Mouse (Mus musculus): ENCODE results near the gene Dusp19.

The Dusp19 gene

DNA sequence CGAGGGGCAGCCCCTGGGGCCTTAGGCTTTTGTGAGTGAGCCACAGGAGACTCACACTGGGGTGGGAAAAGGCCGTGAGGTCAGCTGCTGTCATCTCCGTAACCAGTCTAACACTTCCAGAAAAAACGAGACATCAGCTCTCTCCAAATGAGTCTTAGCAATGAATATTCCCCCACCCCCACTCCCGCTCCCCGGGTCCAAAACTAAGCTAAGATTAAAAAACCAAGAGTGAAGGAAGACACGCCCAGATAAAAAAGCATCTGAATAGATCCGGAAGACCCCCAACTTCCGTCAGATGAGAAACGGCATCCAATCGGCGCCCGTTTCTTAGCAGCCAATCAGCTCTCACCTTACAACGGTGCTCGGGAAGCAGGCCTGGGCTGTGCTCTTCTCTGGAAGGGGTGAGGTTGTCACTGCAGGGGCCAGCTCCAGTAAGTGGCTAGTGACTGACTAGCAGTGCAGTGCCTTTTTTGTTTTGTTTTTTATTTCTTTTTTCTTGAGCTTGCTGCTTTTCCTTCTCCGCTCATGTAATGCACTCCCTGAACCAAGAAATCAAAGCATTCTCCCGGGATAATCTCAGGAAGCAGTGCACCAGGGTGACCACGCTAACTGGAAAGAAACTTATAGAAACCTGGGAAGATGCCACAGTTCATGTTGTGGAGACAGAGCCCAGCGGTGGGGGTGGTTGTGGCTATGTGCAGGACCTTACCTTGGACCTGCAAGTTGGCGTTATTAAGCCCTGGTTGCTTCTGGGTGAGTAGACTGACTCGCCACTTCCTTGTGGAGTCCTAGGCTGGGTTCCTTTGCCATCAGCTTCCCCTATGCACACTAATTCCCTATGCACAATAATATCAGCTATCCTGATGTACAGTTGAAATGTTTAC, at the start of gene Dusp19, which contains the start of gene Nup35:
TSS of gene Dusp19 (plus strand) at position 192 of the 884 bp plus-strand sequence.
TSS of gene Nup35 (plus strand) at position 383 of the 884 bp plus-strand sequence.
- DNase-seq (ENCODE audit: low read depth, low spot score): peak; percentile 91

DNA sequence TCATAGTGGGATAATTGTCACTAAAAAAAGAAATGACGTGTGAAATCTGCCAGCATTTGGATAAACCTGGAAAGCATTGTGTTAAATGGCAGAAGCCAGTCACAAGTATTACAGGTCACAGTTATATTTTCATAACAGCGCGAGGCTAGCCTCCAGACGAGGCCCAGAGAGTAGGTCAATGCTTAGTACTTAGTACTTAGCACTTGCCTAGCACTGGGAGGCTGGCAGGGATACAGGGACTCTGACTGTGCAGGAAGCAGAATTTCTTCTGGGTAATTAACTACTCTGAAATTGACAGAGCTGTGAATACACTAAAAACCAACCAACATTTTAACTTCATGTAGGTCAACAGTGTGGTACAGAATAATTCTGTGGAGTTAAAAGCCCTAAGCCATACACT, 49.4 kb upstream of the Dusp19 start:
- DNase-seq (ENCODE audit: low read depth, low spot score): no peak

DNA sequence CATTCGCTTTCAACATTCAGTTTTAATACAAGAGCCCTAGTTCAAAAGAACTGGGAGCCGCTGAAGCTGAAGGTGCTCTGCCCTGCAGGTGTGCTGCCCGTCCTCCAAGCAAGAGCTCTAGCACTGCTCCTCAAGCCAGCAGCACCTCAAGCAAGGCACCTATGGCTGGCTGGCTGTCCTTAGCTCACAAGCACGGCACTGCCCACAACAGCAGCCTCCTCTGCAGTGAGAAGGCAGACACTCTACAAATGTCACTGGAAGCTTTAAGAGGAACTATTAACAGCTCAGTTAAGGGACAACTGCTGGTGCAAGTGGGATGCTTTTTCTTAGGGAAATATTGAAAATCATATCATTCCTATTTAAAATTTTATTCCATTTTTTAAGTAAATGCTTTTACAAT, 46.2 kb upstream of the Dusp19 start:
- DNase-seq (ENCODE audit: low read depth, low spot score): no peak

DNA sequence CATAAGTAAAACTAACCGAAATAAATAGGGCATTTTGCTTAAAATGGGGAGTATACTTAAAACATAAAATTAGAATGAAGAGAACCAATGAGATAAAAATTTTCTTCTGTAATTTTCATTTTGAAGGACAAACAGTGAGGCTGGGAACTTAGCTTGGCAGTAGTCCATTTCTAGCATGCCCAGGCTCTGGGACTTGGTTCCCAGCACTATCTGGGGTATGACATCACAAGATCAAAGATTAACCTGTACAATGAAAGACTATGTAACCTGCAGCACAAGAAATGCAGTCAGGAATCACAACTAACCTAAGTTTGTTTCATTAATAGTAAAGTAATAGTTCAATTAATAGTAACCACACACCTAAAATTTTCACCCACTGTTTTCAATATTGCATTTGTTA, 39.6 kb upstream of the Dusp19 start:
- no peak for DNase-seq (ENCODE audit: low read depth, low spot score)

DNA sequence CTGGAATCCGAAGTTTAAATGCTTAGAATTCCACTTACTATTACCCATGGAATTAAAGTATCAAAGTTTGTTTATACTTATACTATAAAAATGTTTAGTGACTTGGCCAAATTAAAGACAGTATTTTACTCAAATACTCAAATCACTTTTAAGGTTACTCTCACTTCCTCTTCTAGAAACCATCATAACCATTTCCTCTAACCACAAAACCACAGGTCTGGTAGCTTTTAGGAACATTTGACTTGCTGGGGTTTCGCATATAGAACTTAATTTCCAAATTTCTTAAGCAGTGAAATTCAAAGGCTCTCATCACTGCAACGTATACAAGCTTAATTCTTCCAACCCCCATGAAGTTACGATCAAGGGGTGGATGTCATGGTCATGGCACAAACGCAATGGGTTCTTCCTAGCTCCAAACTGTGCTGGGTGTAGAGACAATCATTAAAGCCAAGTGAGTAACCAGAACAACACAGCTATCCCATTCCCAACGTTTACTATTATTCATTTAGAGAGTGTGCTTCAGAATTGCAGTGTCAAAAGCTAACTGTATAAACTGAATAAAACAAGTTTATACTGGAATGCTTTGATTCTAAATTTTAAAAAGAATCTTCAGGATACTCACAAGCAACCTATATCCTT, 37.5 kb upstream of the Dusp19 start:
- no peak for DNase-seq (ENCODE audit: low read depth, low spot score)

DNA sequence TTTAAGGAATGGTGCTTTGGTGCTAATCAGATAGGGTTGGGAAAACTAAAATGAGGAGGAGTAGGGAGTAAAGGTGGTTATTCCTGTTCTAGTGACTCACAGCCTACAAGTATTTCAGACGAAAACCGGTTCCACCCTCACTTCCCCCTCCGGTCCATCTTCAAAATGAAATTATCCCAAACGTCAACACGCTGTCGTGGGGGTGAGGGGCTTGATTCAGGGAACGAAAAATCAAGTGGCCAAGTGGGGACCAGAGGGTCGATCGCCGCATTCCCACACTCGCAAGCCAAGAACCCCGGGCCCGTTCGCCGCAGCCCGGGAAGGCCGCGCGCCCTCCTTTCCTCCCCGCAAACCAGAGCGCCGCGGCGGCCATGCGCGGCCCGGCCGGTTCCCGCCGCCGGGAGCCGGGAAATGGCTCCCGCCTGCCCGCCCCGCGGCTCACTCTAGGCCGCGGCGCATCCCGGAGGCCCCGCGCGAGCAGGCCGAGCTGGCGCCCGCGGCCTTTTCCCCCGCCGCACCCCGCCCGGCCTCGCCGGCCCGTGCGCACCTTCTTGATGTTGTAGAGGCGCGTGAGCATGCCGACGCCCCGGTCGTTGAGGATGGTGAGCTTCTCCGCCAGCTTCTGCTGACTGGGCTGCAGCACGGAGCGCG, 36.4 kb upstream of the Dusp19 start:
- peak; percentile 36 for DNase-seq (ENCODE audit: low read depth, low spot score)

DNA sequence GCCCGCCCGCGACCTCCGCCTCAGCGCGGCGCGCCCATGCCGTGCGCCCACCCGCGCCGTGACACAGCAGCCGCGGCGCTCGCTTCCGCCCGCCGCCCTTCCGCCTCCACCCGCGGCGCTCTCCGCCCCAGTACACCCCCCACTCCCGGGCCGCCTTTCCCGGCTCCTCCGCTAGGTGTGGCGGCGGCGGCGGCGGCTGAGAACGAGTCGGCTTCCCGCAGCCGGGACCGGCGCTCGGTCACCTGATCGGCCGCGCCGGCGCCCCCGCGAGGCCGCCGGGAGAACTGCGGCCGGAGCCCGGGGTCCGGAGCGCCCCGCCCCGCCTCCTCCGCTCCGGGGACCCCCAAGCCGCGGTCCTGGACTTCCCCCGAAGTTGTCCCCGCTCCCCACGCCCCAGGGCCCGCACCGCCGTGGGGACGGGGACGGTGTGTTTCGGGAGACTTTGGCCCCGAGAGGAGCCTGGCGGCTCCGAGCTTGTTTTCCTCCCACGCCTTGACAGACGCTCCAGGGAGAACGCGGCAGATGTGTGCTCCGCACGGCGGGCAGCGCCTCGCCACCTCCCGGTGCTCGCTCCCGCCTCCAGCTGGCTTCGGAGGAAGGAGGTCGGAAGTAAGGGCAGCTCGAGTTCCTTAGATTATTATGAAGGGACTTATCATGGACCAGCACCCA, 35.7 kb upstream of the Dusp19 start, which contains the start of gene Nckap1:
TSS of gene Nckap1 (minus strand) at position 338 of the 669 bp plus-strand sequence.
- peak; percentile 84 for DNase-seq (ENCODE audit: low read depth, low spot score)

DNA sequence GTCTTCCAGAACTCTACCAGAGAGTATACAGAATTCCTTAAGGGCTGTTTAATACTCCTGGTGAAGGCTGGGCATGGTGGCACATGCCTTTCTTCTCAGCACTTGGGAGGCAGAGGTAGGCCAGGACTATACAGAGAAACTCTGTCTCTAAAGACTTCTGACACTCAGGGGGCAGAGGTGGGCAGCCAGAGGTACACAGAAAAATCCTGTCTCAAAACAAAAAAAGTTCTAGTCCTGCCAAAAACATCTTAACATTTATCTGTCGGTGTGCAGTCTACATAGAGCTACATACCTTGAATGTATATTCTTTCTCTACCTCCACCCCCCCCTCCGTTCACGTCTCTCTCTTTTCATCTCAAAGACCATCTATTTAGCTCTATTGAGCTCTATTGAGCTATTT, 34.5 kb upstream of the Dusp19 start:
- DNase-seq (ENCODE audit: low read depth, low spot score): no peak

DNA sequence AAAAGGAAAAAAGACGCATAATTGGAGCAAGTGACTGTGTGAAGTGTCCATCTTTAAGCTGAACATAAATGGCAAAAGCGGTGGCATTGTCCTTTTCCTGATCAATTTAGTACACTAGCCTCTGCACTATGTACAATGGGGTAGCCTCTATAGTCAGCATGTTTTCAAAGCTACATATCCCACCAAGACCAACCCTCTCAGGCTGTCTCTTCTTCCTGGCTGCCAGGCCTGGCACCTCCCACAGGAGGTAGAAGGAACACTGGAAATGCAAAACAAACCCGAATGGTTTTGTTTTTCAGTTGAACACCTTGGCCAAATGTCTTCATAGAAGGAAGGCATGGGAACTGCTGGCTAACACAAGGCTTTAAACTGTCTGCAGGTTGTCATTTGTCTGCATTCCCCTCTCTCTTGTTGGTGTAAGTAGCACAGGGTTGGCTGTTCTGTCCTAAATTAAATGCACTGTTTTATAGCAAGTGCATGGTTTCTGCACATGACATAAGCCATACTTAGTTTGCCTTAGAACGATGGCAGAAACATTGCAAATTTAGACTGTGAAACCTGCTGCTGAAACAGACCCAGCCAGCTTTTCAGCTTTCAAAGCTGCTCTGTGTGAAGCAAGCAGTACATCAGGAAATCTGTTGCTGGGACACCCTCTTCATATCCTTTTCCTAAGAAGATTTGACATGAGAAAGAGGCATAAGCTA, 22.5 kb upstream of the Dusp19 start:
- DNase-seq (ENCODE audit: low read depth, low spot score): no peak

DNA sequence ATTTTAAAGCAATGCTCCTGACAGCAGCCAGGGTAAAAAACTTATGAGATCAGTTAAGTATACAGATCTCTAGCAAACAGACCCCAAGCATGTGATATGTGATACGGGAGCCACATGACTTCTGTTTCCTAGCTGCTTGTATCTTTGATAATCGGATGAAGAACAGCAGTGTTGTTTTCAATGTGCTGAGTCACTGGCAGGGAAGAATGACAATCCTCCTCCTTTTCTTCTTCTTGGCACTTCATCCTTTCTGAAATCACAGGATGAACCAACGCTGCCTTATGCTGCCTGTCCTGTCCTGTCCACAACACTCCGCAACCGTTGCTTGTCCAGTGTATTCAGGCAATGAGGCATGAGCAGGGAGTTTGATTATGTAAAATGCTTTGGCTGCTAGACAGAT, 19.9 kb upstream of the Dusp19 start:
- DNase-seq (ENCODE audit: low read depth, low spot score): no peak

DNA sequence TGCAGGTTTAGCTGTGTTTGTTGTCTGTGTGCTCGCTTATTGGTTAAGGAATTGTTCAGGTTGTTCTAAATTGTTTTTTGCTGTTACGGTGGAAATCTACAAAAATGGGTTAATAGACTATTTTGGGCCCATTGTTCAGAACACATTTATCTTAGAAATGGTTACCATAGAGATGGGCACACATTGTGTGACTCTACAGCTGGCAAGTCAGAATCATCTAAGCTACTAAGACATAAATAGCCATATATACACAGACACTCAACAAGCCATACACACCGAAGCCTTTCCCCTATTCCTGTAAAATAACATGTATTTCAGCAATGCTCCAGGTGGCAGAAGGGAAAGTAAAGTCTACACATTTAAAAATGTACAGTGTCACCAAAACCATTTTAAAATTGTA, 17.0 kb upstream of the Dusp19 start:
- DNase-seq (ENCODE audit: low read depth, low spot score): no peak

DNA sequence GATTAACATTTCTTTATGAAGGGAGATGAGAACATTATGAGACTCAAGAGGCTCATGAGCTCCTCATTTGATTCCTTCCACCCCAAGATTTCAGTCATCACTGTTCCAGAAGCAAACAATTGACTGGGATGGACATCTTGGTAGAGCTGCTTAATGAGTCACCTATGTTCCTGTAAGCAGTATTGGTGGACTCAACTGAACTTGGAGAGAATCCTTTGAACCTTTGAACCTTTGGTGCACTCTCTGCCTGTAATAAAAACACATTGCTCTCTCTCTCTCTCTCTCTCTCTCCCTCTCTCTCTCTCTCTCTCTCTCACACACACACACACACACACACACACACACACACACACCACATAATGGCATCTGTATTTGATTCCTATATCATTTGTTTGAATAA, 16.2 kb upstream of the Dusp19 start:
- no peak for DNase-seq (ENCODE audit: low read depth, low spot score)

DNA sequence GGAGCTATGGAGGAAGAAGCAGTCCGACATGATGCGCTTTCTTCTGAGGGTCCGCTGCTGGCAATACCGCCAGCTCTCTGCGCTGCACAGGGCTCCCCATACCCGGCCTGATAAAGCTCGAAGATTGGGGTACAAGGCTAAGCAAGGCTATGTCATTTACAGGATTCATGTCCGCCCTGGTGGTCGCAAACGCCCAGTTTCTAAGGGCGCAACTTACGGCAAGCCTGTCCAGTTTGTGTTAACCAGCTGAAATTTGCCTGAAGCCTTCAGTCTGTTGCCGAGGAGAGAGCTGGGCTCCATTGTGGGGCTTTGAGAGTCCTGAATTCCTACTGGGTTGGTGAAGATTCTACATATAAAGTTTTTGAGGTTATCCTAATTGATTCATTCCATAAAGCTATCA, 14.1 kb upstream of the Dusp19 start:
- DNase-seq (ENCODE audit: low read depth, low spot score): no peak

DNA sequence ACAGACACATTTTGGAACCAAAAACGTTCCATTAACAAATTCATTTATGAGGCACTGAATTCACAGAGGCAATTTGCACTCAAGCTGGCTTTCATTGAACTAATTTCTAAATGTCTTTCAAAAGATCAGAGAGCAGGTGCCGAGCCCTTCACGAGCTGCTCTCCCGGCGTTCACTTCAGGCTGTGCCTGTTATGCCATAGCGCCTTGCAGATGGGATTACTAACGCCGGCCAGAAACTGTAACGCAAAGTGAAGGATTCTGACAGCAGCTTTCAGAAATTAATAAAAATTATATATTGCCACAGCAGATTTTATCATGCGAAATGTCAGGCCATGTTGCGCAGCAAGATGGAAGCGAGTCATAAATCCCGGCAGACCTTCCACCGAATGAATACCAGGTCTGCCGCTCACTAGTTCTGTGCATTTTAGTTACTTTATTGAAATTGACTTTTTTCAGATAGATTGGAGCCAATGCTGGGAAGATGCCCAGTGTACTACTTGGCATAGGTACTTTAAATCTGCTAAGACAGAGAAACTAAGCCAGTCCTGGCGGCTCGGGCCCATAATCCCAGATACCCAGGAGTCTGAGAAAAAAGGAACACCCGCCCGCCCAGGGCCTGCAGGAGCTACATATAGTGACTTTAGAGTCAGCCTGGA, 12.9 kb upstream of the Dusp19 start:
- no peak for DNase-seq (ENCODE audit: low read depth, low spot score)

DNA sequence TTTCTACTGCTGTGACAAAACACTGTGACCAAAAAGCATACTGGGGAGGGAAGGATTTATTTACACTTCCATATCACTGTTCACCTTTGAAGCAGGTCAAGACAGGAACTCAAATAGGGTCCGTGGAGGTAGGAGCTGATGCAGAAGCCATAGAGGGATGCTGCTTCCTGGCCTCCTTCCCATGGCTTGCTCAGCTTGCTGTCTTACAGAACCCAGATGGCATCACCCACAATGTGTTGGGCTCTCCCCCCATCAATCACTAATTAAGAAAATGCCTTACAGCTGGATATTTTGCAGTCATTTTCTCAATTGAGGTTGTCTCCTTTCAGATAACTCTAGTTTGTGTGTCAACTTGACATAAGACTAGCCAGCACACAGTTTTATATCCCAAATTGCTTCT, 4.6 kb upstream of the Dusp19 start:
- DNase-seq (ENCODE audit: low read depth, low spot score): no peak

DNA sequence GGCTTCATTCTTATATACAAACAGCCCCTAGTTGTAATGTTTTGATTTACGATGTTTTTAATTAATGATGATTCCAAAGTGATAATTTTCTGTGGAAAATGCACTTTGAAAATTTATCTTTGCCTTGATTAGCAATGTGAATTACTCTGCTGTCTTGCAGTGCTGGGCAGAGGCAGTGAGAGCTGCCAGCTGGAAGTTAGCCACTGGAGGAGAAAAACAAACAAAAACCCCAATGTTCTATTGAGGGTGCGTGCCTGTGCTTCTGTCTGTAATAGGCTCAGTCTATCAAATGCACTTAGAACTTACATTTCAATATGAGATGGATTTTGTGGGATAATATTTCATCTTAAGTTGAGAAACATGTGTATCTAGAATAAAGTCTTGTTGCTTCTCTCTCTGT, 4.0 kb upstream of the Dusp19 start:
- DNase-seq (ENCODE audit: low read depth, low spot score): no peak

DNA sequence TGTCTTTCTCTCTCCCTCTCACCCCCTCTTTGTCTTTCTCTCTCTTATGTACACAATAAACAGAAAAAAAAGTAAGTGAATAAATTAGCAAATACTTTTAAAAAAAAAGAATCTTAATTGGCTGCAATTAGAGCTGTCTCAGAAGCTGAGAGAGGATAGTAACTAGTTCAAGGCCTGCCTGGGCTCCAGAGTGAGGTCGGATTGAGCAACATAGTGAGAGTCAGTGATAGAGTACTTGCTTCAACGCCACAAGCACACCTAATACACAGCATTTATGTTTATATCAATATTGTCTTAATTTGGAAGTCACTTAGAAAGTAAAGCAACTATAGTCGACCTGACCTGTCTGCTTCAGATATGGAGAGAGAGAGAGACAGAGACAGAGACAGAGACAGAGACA, 2.1 kb downstream of the Dusp19 start:
- DNase-seq (ENCODE audit: low read depth, low spot score): no peak

DNA sequence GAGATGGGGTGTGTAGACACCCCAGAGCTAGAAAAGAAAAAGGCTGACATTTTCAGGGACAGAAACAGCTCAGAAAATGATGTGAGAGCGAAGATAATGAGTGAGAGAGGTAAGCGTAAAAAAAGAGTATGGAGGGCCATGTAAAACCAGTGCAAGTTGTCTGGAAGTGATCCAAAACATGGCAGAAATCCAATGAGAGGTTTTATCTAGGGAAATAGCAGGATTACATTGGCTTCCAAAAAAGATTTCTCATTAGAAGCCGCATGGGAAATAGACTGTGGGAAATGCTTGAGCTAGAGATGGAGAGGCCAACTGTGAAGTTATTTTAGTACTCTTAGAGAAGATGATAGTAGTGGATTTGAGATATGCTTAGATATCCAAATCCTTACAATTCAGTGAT, 5.1 kb downstream of the Dusp19 start:
- DNase-seq (ENCODE audit: low read depth, low spot score): no peak

DNA sequence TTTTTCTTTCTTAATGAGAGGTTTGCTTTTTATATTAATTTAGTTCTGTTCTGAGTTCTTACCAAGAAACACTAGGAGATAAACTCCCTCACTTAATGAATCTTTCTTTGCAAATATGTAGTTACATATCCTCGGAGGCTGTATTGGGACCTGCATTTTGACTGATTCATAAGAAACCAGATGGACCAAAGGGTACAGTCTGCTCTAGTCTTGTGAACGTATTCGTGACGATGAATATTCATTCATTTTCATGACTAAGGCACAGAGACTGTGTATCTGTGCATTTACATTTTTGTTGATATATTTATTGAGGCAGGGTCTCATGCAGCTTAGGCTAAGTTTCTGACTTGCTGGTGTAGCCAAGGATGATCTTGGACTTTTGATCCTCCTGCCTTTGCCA, 7.7 kb downstream of the Dusp19 start:
- no peak for DNase-seq (ENCODE audit: low read depth, low spot score)

DNA sequence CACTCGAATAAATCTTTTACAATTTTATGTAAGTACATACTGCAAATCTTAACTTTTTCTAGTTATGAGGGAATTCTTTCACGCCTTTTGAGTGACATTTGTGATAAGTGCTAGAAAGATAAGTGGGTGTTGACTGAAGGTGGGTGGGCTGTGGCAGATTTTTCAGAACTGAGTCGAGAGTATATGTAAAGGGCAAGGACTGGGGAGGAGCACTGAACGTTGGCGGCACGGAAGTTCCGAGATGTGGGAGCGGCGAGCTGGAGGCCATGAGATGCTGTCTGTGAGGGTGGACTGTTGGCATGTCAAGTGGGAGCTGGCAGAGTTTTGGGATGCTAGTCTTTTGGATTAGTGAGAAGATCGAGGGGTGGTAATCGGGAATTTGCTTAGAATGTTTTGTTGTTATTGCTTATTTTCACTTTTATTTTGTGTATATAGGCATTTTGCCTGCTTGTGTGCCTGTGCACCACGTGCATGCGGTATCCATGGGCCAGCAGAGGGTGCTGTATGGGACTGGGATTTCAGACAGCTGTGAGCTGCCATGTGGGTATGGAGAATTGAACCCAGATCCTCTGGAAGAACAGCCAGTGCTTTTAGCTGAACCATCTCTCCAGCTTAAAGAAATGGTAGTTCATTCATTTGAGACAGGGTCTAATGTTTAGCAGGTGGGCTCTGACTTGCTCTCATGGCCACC, 15.6 kb downstream of the Dusp19 start:
- no peak for DNase-seq (ENCODE audit: low read depth, low spot score)
